Mouse (Mus musculus) stomach, embryonic 14.5 days (tissue): ENCODE measurements around the gene Prkag2. TPM values are rescaled to one million over a fixed set of nuclear protein-coding genes. Genes with fewer than 3 reads are reported as not detected.
A peak's percentile ranks its signal among the peaks of the same experiment; 100 is the strongest.

Source experiments
- ATAC-seq: fragments of 200-750 bp; cut with Nextera tagmentation; 2 replicates; pipeline ENCODE4 v1.8.0; 2017; ENCODE audit warnings: low read depth, moderate TSS enrichment; ENCODE audit not compliant: insufficient number of reproducible peaks, insufficient read depth, low FRiP score
- H3K27ac ChIP-seq: fragments of 300-500 bp; sonication (generic); 2 replicates; pipeline ENCODE4 v1.5.1; 2014; ENCODE audit warnings: mild to moderate bottlenecking, low read length, moderate library complexity, mixed read lengths
- H3K27me3 ChIP-seq: fragments of 300-500 bp; sonication (generic); 2 replicates; pipeline ENCODE4 v1.6.1; 2014; ENCODE audit warnings: low read length, control low read depth, mixed read lengths; ENCODE audit not compliant: control insufficient read depth, insufficient read depth
- H3K36me3 ChIP-seq: fragments of 300-500 bp; sonication (generic); 2 replicates; pipeline ENCODE4 v1.6.1; 2014; ENCODE audit warnings: mild to moderate bottlenecking, control low read depth, low read length, moderate library complexity, mixed read lengths; ENCODE audit not compliant: control insufficient read depth, insufficient read depth
- H3K4me1 ChIP-seq: fragments of 300-500 bp; sonication (generic); 2 replicates; pipeline ENCODE4 v1.6.1; 2014; ENCODE audit warnings: low read length, control low read depth, mixed read lengths; ENCODE audit not compliant: control insufficient read depth, insufficient read depth
- H3K4me2 ChIP-seq: fragments of 300-500 bp; sonication (generic); replicated peaks from 2 replicates; pipeline ENCODE4 v1.6.1; 2014; ENCODE audit warnings: low read depth, low read length, control low read depth
- H3K4me3 ChIP-seq: fragments of 300-500 bp; sonication (generic); 2 replicates; pipeline ENCODE4 v1.5.1; 2014; ENCODE audit warnings: low read depth, low read length, control low read depth
- H3K9ac ChIP-seq: fragments of 300-500 bp; sonication (generic); replicated peaks from 2 replicates; pipeline ENCODE4 v1.6.1; 2014; ENCODE audit warnings: low read depth, mild to moderate bottlenecking, control low read depth, low read length, moderate library complexity, mixed read lengths
- H3K9me3 ChIP-seq: fragments of 300-500 bp; sonication (generic); 2 replicates; pipeline ENCODE4 v1.6.1; 2016; ENCODE audit warnings: low read depth, low read length, control low read depth; ENCODE audit not compliant: control insufficient read depth
- WGBS: fragments of 180-500 bp; shearing (Covaris S2); extraction: QIAGEN DNeasy Blood & Tissue Kit; methylation state at CpG from one replicate; pipeline ENCODE4 v1.1.7; 2014; 5-methylcytosine and 5-hydroxymethylcytosine counted together
- polyA plus RNA-seq: library from polyadenylated mRNA; unstranded; fragments of >200 nt; fragmentation: Nextera tagmentation; extraction: Ambion mirVana; gene quantifications from 2 replicates; pipeline ENCODE4 v1.2.1, GENCODE M21; 2014

Gene Prkag2
- polyA plus RNA-seq, 1 experiment from 2014 or later: 54.7 TPM

GRCm38 (mm10) chr5:24973672-24974225 is 126.7 kb downstream of the Prkag2 start:
- H3K27me3 ChIP-seq: no peaks in the 10 kb centered on the region
- no peak overlapping the region for H3K27ac ChIP-seq
- H3K36me3 ChIP-seq: no peaks in the 10 kb centered on the region
- peaks cover 5% of the 10 kb centered on the region; the same call in 1 of the 2 replicates for H3K4me1 ChIP-seq
- no peak overlapping the region for H3K4me3 ChIP-seq
- H3K9ac ChIP-seq: no peak overlapping the region
- no peaks in the 10 kb centered on the region for H3K9me3 ChIP-seq
- no peak overlapping the region for H3K4me2 ChIP-seq
- 83% methylated on average over 9 of the region's 9 CpGs for WGBS
- no peak for ATAC-seq

- no peaks in the 10 kb centered on the region for H3K36me3 ChIP-seq
- H3K27ac ChIP-seq: no peak overlapping the region
- no peak overlapping the region for H3K4me2 ChIP-seq
- no peaks in the 10 kb centered on the region for H3K9me3 ChIP-seq
- peaks cover 5% of the 10 kb centered on the region; the same call in 1 of the 2 replicates for H3K4me1 ChIP-seq
- no peak overlapping the region for H3K4me3 ChIP-seq
- H3K27me3 ChIP-seq: no peaks in the 10 kb centered on the region
- WGBS: 63% methylated on average over 13 of the region's 13 CpGs
- ATAC-seq: no peak
- H3K9ac ChIP-seq: no peak overlapping the region
Observed at GRCm38 (mm10) chr5:24973228-24973627, 127.2 kb downstream of the Prkag2 start.

GRCm38 (mm10) chr5:24970552-24971275 is 129.7 kb downstream of the Prkag2 start:
- ATAC-seq: no peak
- H3K27me3 ChIP-seq: no peaks in the 10 kb centered on the region
- 87% methylated on average over 8 of the region's 8 CpGs for WGBS
- no peak overlapping the region for H3K4me2 ChIP-seq
- no peak overlapping the region for H3K9ac ChIP-seq
- no peak overlapping the region for H3K4me3 ChIP-seq
- H3K27ac ChIP-seq: no peak overlapping the region
- no peaks in the 10 kb centered on the region for H3K9me3 ChIP-seq
- no peaks in the 10 kb centered on the region for H3K36me3 ChIP-seq
- no peaks in the 10 kb centered on the region for H3K4me1 ChIP-seq

- Histone ChIP-seq H3K27me3 (no peaks in the 10 kb centered on the region), H3K27ac (no peak overlapping the region), H3K4me2 (no peak overlapping the region), H3K9me3 (no peaks in the 10 kb centered on the region), H3K4me3 (no peak overlapping the region), H3K36me3 (no peaks in the 10 kb centered on the region), H3K4me1 (no peaks in the 10 kb centered on the region), H3K9ac (no peak overlapping the region)
- peak; percentile 5; the same call in 1 of the 2 replicates for ATAC-seq
- 56% methylated on average over 11 of the region's 11 CpGs for WGBS
Observed at GRCm38 (mm10) chr5:24969241-24969880, 131.1 kb downstream of the Prkag2 start.

GRCm38 (mm10) chr5:24968792-24969191 is 131.7 kb downstream of the Prkag2 start:
- peak; percentile 78 for ATAC-seq
- Histone ChIP-seq H3K9ac (no peak overlapping the region), H3K27ac (no peak overlapping the region), H3K4me1 (no peaks in the 10 kb centered on the region), H3K4me2 (no peak overlapping the region), H3K4me3 (no peak overlapping the region), H3K9me3 (no peaks in the 10 kb centered on the region), H3K27me3 (no peaks in the 10 kb centered on the region), H3K36me3 (no peaks in the 10 kb centered on the region)
- 29% methylated on average over 8 of the region's 8 CpGs for WGBS

GRCm38 (mm10) chr5:24967898-24968535 is 132.4 kb downstream of the Prkag2 start:
- no peak overlapping the region for H3K4me3 ChIP-seq
- no peaks in the 10 kb centered on the region for H3K27me3 ChIP-seq
- no peaks in the 10 kb centered on the region for H3K36me3 ChIP-seq
- no peak overlapping the region for H3K27ac ChIP-seq
- no peak for ATAC-seq
- no peaks in the 10 kb centered on the region for H3K9me3 ChIP-seq
- WGBS: 44% methylated on average over 7 of the region's 7 CpGs
- no peak overlapping the region for H3K9ac ChIP-seq
- no peaks in the 10 kb centered on the region for H3K4me1 ChIP-seq
- H3K4me2 ChIP-seq: no peak overlapping the region

- Histone ChIP-seq H3K4me2 (no peak overlapping the region), H3K36me3 (no peaks in the 10 kb centered on the region), H3K4me1 (no peaks in the 10 kb centered on the region), H3K9ac (no peak overlapping the region), H3K4me3 (no peak overlapping the region), H3K27ac (no peak overlapping the region), H3K9me3 (no peaks in the 10 kb centered on the region), H3K27me3 (no peaks in the 10 kb centered on the region)
- ATAC-seq: 0 out of 2 replicates have a peak, but pooled peaks have one; percentile 14
- WGBS: 71% methylated on average over 4 of the region's 4 CpGs
Observed at GRCm38 (mm10) chr5:24963776-24964175, 136.7 kb downstream of the Prkag2 start.

- Histone ChIP-seq H3K27ac (no peak overlapping the region), H3K27me3 (no peaks in the 10 kb centered on the region), H3K4me2 (no peak overlapping the region), H3K9me3 (no peaks in the 10 kb centered on the region), H3K36me3 (no peaks in the 10 kb centered on the region), H3K9ac (no peak overlapping the region), H3K4me3 (no peak overlapping the region), H3K4me1 (no peaks in the 10 kb centered on the region)
- 92% methylated on average over 5 of the region's 5 CpGs for WGBS
- ATAC-seq: no peak
Observed at GRCm38 (mm10) chr5:24960791-24961190, 139.7 kb downstream of the Prkag2 start.
